Mouse (Mus musculus) hindbrain, postnatal 0 days (tissue): ENCODE data around the gene Cby1. TPM values are rescaled to one million over a fixed set of nuclear protein-coding genes. Genes with fewer than 3 reads are reported as not detected.

Experiments used
- ATAC-seq: fragments of 200-750 bp; cut with Nextera tagmentation; 2 replicates; pipeline ENCODE4 v1.8.0; 2017; ENCODE audit warnings: mild to moderate bottlenecking, moderate TSS enrichment, moderate library complexity
- DNase-seq: peaks from one replicate; pipeline ENCODE4 v3.0.0-alpha.2; 2015; ENCODE audit warnings: low spot score
- H3K27ac ChIP-seq: fragments of 300-500 bp; sonication (generic); 2 replicates; pipeline ENCODE4 v1.5.1; 2014; ENCODE audit warnings: mild to moderate bottlenecking
- H3K27me3 ChIP-seq: fragments of 300-500 bp; sonication (generic); 2 replicates; pipeline ENCODE4 v1.6.1; 2014; ENCODE audit warnings: low read length, mixed read lengths; ENCODE audit not compliant: insufficient read depth
- H3K36me3 ChIP-seq: fragments of 300-500 bp; sonication (generic); 2 replicates; pipeline ENCODE4 v1.6.1; 2014; ENCODE audit warnings: low read length, mixed read lengths; ENCODE audit not compliant: insufficient read depth
- H3K4me1 ChIP-seq: fragments of 300-500 bp; sonication (generic); 2 replicates; pipeline ENCODE4 v1.6.1; 2014; ENCODE audit warnings: antibody characterized with exemption, low read length, mixed read lengths; ENCODE audit not compliant: insufficient read depth
- H3K4me2 ChIP-seq: fragments of 300-500 bp; sonication (generic); 2 replicates; pipeline ENCODE4 v1.6.1; 2014; ENCODE audit warnings: low read depth, mild to moderate bottlenecking, low read length, moderate library complexity, mixed read lengths
- H3K4me3 ChIP-seq: fragments of 300-500 bp; sonication (generic); 2 replicates; pipeline ENCODE4 v1.5.1; 2014; ENCODE audit warnings: low read length
- H3K9ac ChIP-seq: fragments of 300-500 bp; sonication (generic); replicated peaks from 2 replicates; pipeline ENCODE4 v1.6.1; 2014; ENCODE audit warnings: mild to moderate bottlenecking, low read length, moderate library complexity, mixed read lengths
- H3K9me3 ChIP-seq: fragments of 300-500 bp; sonication (generic); 2 replicates; pipeline ENCODE4 v1.6.1; 2016; ENCODE audit warnings: low read length, mixed read lengths
- CTCF ChIP-seq: IDR thresholded peaks from 2 replicates; pipeline ENCODE4 v1.5.1; 2016; ENCODE audit warnings: antibody characterized with exemption, control low read depth, low read depth
- WGBS: fragments of 180-500 bp; shearing (Covaris S2); extraction: QIAGEN DNeasy Blood & Tissue Kit; methylation state at CpG from one replicate; pipeline ENCODE4 v1.1.7; 2014; 5-methylcytosine and 5-hydroxymethylcytosine counted together
- polyA plus RNA-seq: library from polyadenylated mRNA; unstranded; fragments of >200 nt; fragmentation: Nextera tagmentation; extraction: Ambion mirVana; gene quantifications from 2 replicates; pipeline ENCODE4 v1.2.1, GENCODE M21; 2015
- total RNA-seq: library from RNA; depleted of rRNA; stranded (reverse); fragments of >200 nt; gene quantifications from 2 replicates; pipeline ENCODE4 v1.2.3, GENCODE M21; 2014

The Cby1 gene
- total and polyA plus RNA-seq, 2 experiments from 2014 or later, result 48.2 to 92.0 TPM

DNA sequence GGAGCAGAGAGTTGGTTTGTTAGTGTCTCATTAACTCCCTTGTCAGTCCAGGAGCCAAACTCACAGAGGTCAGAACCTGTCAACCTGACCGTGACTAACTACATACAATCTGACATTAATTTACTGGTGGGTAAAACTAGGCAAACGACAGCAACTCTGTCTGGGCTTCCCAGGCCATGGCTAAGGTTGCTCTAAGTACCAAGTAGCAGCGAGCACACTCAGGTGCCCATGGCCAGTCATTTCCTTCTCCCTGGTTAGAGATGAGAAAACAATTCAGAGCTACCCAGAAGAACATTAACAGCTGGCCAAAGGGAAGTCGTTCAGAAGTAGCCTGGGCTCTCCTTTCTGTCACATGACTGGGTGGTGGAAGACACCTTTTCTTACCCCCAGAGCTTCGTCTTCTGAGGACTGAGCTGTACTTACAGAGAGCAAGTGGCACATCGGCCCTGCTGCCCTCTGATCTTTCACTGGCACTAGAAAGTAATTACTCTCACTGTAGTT is 26.2 kb downstream of the Cby1 start:
- peak overlapping the region; percentile 42 for H3K9ac ChIP-seq
- DNase-seq (no peak), ATAC-seq (no peak)
- peaks cover 34% of the 10 kb centered on the region for H3K4me1 ChIP-seq
- TF ChIP-seq CTCF, result no peak
- H3K36me3 ChIP-seq, result no peaks in the 10 kb centered on the region
- peak overlapping the region; percentile 93 for H3K4me3 ChIP-seq
- peak overlapping the region; percentile 79 for H3K4me2 ChIP-seq
- H3K27me3 ChIP-seq, result no peaks in the 10 kb centered on the region
- no peak overlapping the region for H3K27ac ChIP-seq
- no peaks in the 10 kb centered on the region for H3K9me3 ChIP-seq
- 46% methylated on average over 6 of the region's 6 CpGs for WGBS

- no peaks in the 10 kb centered on the region for H3K9me3 ChIP-seq
- TF ChIP-seq CTCF, result no peak
- peak overlapping the region; percentile 93 for H3K4me3 ChIP-seq
- no peaks in the 10 kb centered on the region for H3K27me3 ChIP-seq
- 10% methylated on average over 15 of the region's 15 CpGs for WGBS
- no peak for DNase-seq
- H3K4me1 ChIP-seq, result peaks cover 34% of the 10 kb centered on the region
- H3K4me2 ChIP-seq, result peak overlapping the region; percentile 79
- ATAC-seq, result no peak
- H3K27ac ChIP-seq, result no peak overlapping the region
- H3K9ac ChIP-seq, result peak overlapping the region; percentile 92; the same call in 1 of the 2 replicates
- no peaks in the 10 kb centered on the region for H3K36me3 ChIP-seq
These were observed 27.3 kb downstream of the Cby1 start for GRCm38 (mm10) chr15:79686046-79686869.

- no peak for TF ChIP-seq CTCF
- peak overlapping the region; percentile 92 for H3K9ac ChIP-seq
- DNase-seq, result peak; percentile 58
- H3K27me3 ChIP-seq, result no peaks in the 10 kb centered on the region
- no peak for ATAC-seq
- peak overlapping the region; percentile 79 for H3K4me2 ChIP-seq
- no peaks in the 10 kb centered on the region for H3K36me3 ChIP-seq
- H3K27ac ChIP-seq, result peak overlapping the region; percentile 94
- peak overlapping the region; percentile 93 for H3K4me3 ChIP-seq
- peaks cover 38% of the 10 kb centered on the region for H3K4me1 ChIP-seq
- H3K9me3 ChIP-seq, result no peaks in the 10 kb centered on the region
- WGBS, result under 1% methylated on average over 31 of the region's 33 CpGs
These were observed 28.2 kb downstream of the Cby1 start for GRCm38 (mm10) chr15:79687175-79687574.

- TF ChIP-seq CTCF, result no peak
- peak within 1 kb of the TSS; percentile 93 for H3K4me3 ChIP-seq
- H3K4me2 ChIP-seq, result peak within 1 kb of the TSS; percentile 79
- DNase-seq, result peak; percentile 95
- WGBS, result 1% methylated on average over 72 of the region's 72 CpGs
- H3K27me3 ChIP-seq, result no peaks in the 10 kb centered on the region
- H3K36me3 ChIP-seq, result no peaks in the 10 kb centered on the region
- peaks cover 38% of the 10 kb centered on the region for H3K4me1 ChIP-seq
- H3K27ac ChIP-seq, result peak within 1 kb of the TSS; percentile 94
- ATAC-seq, result peak; percentile 71
- peak within 1 kb of the TSS; percentile 92 for H3K9ac ChIP-seq
- no peaks in the 10 kb centered on the region for H3K9me3 ChIP-seq
These were observed 28.8 kb downstream of the Cby1 start, which contains the start of gene Josd1 for GRCm38 (mm10) chr15:79687646-79688267. Gene Josd1 (minus strand): TSS chr15:79687919.

GRCm38 (mm10) chr15:79688268-79688956 is 29.4 kb downstream of the Cby1 start:
- ATAC-seq (no peak), DNase-seq (no peak)
- Histone ChIP-seq H3K27ac (peak overlapping the region; percentile 94), H3K9me3 (no peaks in the 10 kb centered on the region), H3K27me3 (no peaks in the 10 kb centered on the region), H3K4me2 (peak overlapping the region; percentile 79), H3K4me3 (peak overlapping the region; percentile 93), H3K9ac (peak overlapping the region; percentile 92), H3K4me1 (peaks cover 34% of the 10 kb centered on the region), H3K36me3 (no peaks in the 10 kb centered on the region)
- TF ChIP-seq CTCF, result no peak
- WGBS, result 5% methylated on average over 8 of the region's 8 CpGs

DNA sequence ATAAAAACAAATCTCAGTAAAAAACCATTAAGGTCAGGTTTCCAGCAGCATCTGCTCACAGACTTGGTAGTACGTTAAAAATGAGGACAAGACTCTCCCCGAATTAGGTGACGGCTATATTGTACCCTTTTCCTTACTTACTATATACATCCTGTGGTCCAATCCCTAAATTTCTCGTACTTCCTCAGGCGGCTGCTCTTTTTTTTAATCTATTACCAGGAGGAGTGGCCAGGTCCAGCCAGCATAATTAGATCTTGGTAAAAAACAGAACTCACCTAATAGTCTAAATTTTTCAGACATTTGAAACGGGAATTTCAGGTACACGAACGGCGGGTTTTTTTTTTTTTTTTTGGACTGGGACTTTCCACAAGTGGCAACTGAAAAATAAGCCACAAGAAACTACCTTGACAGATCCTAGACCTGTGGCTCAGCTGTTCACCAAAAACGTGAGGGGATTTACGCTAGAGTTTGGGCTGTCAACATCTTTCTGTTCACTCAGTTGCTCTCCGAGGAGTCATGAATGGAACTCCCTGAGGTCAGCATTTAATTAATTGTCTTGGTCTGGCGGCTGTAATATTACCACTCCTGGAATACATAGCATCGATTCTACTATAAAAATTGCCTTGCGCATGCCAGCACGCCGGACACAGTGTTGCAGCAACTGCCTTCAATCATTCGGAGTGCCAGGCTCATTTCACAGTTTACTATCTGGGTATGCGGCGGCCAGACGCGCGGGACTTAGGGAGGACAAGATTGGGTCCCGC is 30.8 kb downstream of the Cby1 start:
- TF ChIP-seq CTCF, result no peak
- peak overlapping the region; percentile 99 for H3K4me2 ChIP-seq
- peak overlapping the region; percentile 31; the same call in 1 of the 2 replicates for H3K9ac ChIP-seq
- H3K36me3 ChIP-seq, result no peaks in the 10 kb centered on the region
- peaks cover 19% of the 10 kb centered on the region for H3K4me1 ChIP-seq
- ATAC-seq (no peak), DNase-seq (no peak)
- H3K27ac ChIP-seq, result peak overlapping the region; percentile 65; the same call in 1 of the 2 replicates
- no peaks in the 10 kb centered on the region for H3K27me3 ChIP-seq
- whole genome bisulfite sequencing, result 17% methylated on average over 24 of the region's 24 CpGs
- H3K9me3 ChIP-seq, result no peaks in the 10 kb centered on the region
- peak overlapping the region; percentile 83 for H3K4me3 ChIP-seq
